Mouse (Mus musculus): ENCODE results near the gene Pth2. TPM values are rescaled to one million over a fixed set of nuclear protein-coding genes. Genes with fewer than 3 reads are reported as not detected.
A peak's percentile ranks its signal among the peaks of the same experiment; 100 is the strongest.

Pth2 gene
- total and polyA plus RNA-seq, 3 experiments = not detected

DNA sequence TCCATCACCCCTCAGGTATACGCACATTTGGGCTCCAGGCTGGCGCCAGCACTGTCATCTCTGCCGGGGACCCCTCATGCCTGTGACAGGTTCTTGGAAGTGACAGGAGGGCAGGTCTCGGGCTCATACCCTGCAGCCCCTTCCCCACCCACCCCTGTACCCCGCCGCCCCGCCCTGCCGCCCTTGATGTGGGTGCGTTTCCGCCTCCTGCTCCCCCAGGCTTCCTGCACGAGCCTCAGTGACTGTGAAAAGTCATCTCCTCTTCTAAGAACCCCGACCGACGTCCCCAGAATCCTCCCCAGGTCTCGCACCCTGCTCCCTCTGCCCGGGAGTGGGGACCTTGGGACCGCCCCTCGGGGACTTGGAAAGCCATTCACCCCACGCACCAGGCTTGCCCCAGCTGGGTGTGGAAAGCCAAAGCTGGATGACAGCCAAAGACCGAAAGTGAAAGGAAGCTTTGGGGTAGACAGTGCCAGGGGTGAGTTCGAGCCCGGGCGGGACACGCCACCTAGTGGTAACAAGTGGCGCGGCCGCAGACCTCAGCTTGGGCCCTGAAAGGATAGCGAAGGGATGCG, 44.7 kb upstream of the Pth2 start, which contains the start of the genes Gm45713 and Flt3l:
Gm45713 (minus strand) TSS at position 239 of the 575 bp plus-strand sequence.
Flt3l (minus strand) TSS at position 440 of the 575 bp plus-strand sequence.
- H3K9me3 ChIP-seq (replicated peaks; ENCODE audit: low read length) = peaks cover 3% of the 10 kb centered on the region
- no peak within 1 kb of the TSS for H3K27ac ChIP-seq (ENCODE audit: insufficient read depth, low read depth)
- peaks cover 5 to 25% of the 10 kb centered on the region in 2 experiments for H3K4me1 ChIP-seq (ENCODE audit: control insufficient read depth in 1 of 2, insufficient read depth in 2 of 2)
- H3K27me3 ChIP-seq (replicated peaks) = no peaks in the 10 kb centered on the region
- dilution Hi-C loops (cut with MboI; ENCODE audit: extremely low pct_ligation_motif_present, extremely low pct_unique_long_range_greater_than_20kb, low sequenced_read_pairs) (no loop called here), in situ Hi-C loops (cut with MboI; ENCODE audit: low pct_ligation_motif_present, low pct_unique_long_range_greater_than_20kb, low sequenced_read_pairs) (no loop called here)
- peak; percentile 85 for DNase-seq (ENCODE audit: extremely low read depth)
- H3K9ac ChIP-seq (ENCODE audit: insufficient read depth, low read depth) = peak within 1 kb of the TSS; percentile 86
- peak within 1 kb of the TSS; percentile 64 to 76 (median 67) for H3K4me3 ChIP-seq (replicated peaks in 1 of 3; ENCODE audit: low read depth in 2 of 3, low read length in 2 of 3, poor library complexity in 1 of 3)
- TF ChIP-seq IRF4 (IDR thresholded peaks at IDR 0.05; ENCODE audit: low read depth, low read length) (peak; percentile 88), CHD2 (IDR thresholded peaks at IDR 0.05; ENCODE audit: low read length) (no peak), USF2 (conservative IDR thresholded peaks at IDR 0.05; ENCODE audit: low read depth, low read length) (no peak), MAX (IDR thresholded peaks at IDR 0.05; ENCODE audit: low read length) (no peak; the same call in 1 of the 2 replicates), SMC3 (IDR thresholded peaks at IDR 0.05; ENCODE audit: low read depth, low read length) (peak; percentile 86), UBTF (IDR thresholded peaks at IDR 0.05; ENCODE audit: low read depth, low read length) (no peak), GABPA (IDR thresholded peaks at IDR 0.05; ENCODE audit: insufficient replicate concordance, low read depth, low read length) (no peak), CHD1 (IDR thresholded peaks at IDR 0.05; ENCODE audit: low read depth, low read length) (no peak), HCFC1 (IDR thresholded peaks at IDR 0.05; ENCODE audit: low read depth, low read length) (peak; percentile 58), BHLHE40 (IDR thresholded peaks at IDR 0.05; ENCODE audit: low read depth, low read length) (peak; percentile 58), JUND (conservative IDR thresholded peaks at IDR 0.05; ENCODE audit: low read depth, low read length) (no peak), PAX5 (IDR thresholded peaks at IDR 0.05; ENCODE audit: low read length) (no peak), ZNF384 (IDR thresholded peaks at IDR 0.05; ENCODE audit: low read depth, low read length) (no peak), ZMIZ1 (IDR thresholded peaks at IDR 0.05; ENCODE audit: low read depth, low read length) (no peak), NELFE (IDR thresholded peaks at IDR 0.05; ENCODE audit: low read depth, low read length) (peak; percentile 30; the same call in 1 of the 2 replicates), EP300 (IDR thresholded peaks at IDR 0.05; ENCODE audit: low read length) (no peak), ZC3H11A (IDR thresholded peaks at IDR 0.05; ENCODE audit: low read depth, low read length) (no peak), E2F4 (IDR thresholded peaks at IDR 0.05; ENCODE audit: insufficient replicate concordance, low read depth, low read length) (no peak), SIN3A (IDR thresholded peaks at IDR 0.05; ENCODE audit: low read length) (peak; percentile 95), POLR2AphosphoS2 (IDR thresholded peaks at IDR 0.05; ENCODE audit: low read depth, low read length) (no peak), MAZ (IDR thresholded peaks at IDR 0.05; ENCODE audit: low read depth, low read length) (peak; percentile 52; the same call in 1 of the 2 replicates), ETS1 (conservative IDR thresholded peaks at IDR 0.05; ENCODE audit: low read depth, low read length) (peak; percentile 71), USF1 (IDR thresholded peaks at IDR 0.05; ENCODE audit: low read depth, low read length) (no peak), TCF12 (IDR thresholded peaks at IDR 0.05; ENCODE audit: low read depth, low read length) (peak; percentile 48; the same call in 1 of the 2 replicates), RCOR1 (conservative IDR thresholded peaks at IDR 0.05; ENCODE audit: low read depth, low read length) (no peak), MYC (IDR thresholded peaks at IDR 0.05; ENCODE audit: low read depth, low read length) (peak; percentile 73), RAD21 (IDR thresholded peaks at IDR 0.05; ENCODE audit: low read depth, low read length) (peak; percentile 76), TBP (conservative IDR thresholded peaks at IDR 0.05; ENCODE audit: low read depth, low read length) (no peak), POLR2A (IDR thresholded peaks at IDR 0.05; ENCODE audit: low read depth, low read length) (peak; percentile 34; the same call in 1 of the 2 replicates), MXI1 (IDR thresholded peaks at IDR 0.05; ENCODE audit: low read depth, low read length) (peak; percentile 90), ELF1 (IDR thresholded peaks at IDR 0.05; ENCODE audit: low read depth, low read length) (peak; percentile 25; the same call in 1 of the 2 replicates), ZKSCAN1 (IDR thresholded peaks at IDR 0.05; ENCODE audit: borderline replicate concordance, low read depth, low read length) (no peak), KAT2A (IDR thresholded peaks at IDR 0.05; ENCODE audit: insufficient replicate concordance, low read length) (no peak), MEF2A (IDR thresholded peaks at IDR 0.05; ENCODE audit: borderline replicate concordance, low read depth, low read length) (no peak), MAFK (IDR thresholded peaks at IDR 0.05; ENCODE audit: insufficient replicate concordance, low read length) (no peak), JUN (IDR thresholded peaks at IDR 0.05; ENCODE audit: insufficient read depth, low read depth, low read length) (no peak), CTCF (conservative IDR thresholded peaks at IDR 0.05 in 1 of 2, IDR thresholded peaks at IDR 0.05 in 1 of 2; ENCODE audit: low read depth in 2 of 2, low read length in 2 of 2) (peak; percentile 72 to 93), NRF1 (IDR thresholded peaks at IDR 0.05; ENCODE audit: low read depth, low read length) (no peak)
- H3K4me2 ChIP-seq (ENCODE audit: insufficient read depth, low read depth, poor library complexity, severe bottlenecking) = peak within 1 kb of the TSS; percentile 72
- no peaks in the 10 kb centered on the region for H3K79me2 ChIP-seq (replicated peaks; ENCODE audit: control insufficient read depth, extremely low read depth, insufficient read depth, poor library complexity, severe bottlenecking)
- H3K36me3 ChIP-seq (replicated peaks in 1 of 2; ENCODE audit: control insufficient read depth in 1 of 2, insufficient read depth in 1 of 2, low read length in 1 of 2) = peaks cover 0 to 26% of the 10 kb centered on the region in 2 experiments
